Mouse (Mus musculus): ENCODE data around the gene Ubfd1. TPM values are rescaled to one million over a fixed set of nuclear protein-coding genes. Genes with fewer than 3 reads are reported as not detected.

The Ubfd1 gene
- polyA plus RNA-seq (2015; fragmentation: Nextera tagmentation; extraction: Ambion mirVana), result 22.8 and 23.7 TPM in 2 replicates

GRCm38 (mm10) chr7:122066945-122067516 is at the start of gene Ubfd1, which contains the start of gene Ears2:
Gene Ubfd1 (plus strand): TSS chr7:122067175.
Gene Ears2 (minus strand): TSS chr7:122067263.
- Histone ChIP-seq H3K36me3 (ENCODE audit: control insufficient read depth, insufficient read depth, low read length) (peaks cover 8% of the 10 kb centered on the region; the same call in 1 of the 2 replicates), H3K27me3 (ENCODE audit: control insufficient read depth, insufficient read depth, low read length) (no peaks in the 10 kb centered on the region), H3K4me3 (ENCODE audit: low read depth, low read length) (peak within 1 kb of the TSS; percentile 99), H3K9me3 (ENCODE audit: control insufficient read depth, low read length) (no peaks in the 10 kb centered on the region), H3K27ac (replicated peaks) (peak within 1 kb of the TSS; percentile 95), H3K4me1 (replicated peaks; ENCODE audit: control insufficient read depth, insufficient read depth) (no peaks in the 10 kb centered on the region; the same call in 1 of the 2 replicates), H3K9ac (ENCODE audit: low read length) (peak within 1 kb of the TSS; percentile 99), H3K4me2 (replicated peaks; ENCODE audit: low read depth) (peak within 1 kb of the TSS; percentile 86)
- under 1% methylated on average over 60 of the region's 60 CpGs for WGBS
- DNase-seq (ENCODE audit: low spot score) (peak; percentile 95), ATAC-seq (ENCODE audit: low FRiP score, low TSS enrichment) (peak; percentile 98)
- TF ChIP-seq CTCF (IDR thresholded peaks at IDR 0.05; ENCODE audit: low read depth), result peak; percentile 38
- peak; percentile 47 for TF ChIP-seq EP300 (optimal IDR thresholded peaks at IDR 0.05)

GRCm38 (mm10) chr7:122018247-122018646 is 48.7 kb upstream of the Ubfd1 start:
- peak; percentile 45 for DNase-seq (ENCODE audit: low spot score)
- TF ChIP-seq CTCF (IDR thresholded peaks at IDR 0.05; ENCODE audit: low read depth) (no peak), EP300 (optimal IDR thresholded peaks at IDR 0.05) (no peak)
- WGBS, result 63% methylated on average over 3 of the region's 3 CpGs
- H3K9ac ChIP-seq (ENCODE audit: low read length), result no peak overlapping the region
- no peaks in the 10 kb centered on the region for H3K27me3 ChIP-seq (ENCODE audit: control insufficient read depth, insufficient read depth, low read length)
- H3K4me3 ChIP-seq (ENCODE audit: low read depth, low read length), result no peak overlapping the region
- no peak overlapping the region for H3K4me2 ChIP-seq (replicated peaks; ENCODE audit: low read depth)
- H3K9me3 ChIP-seq (ENCODE audit: control insufficient read depth, low read length), result no peaks in the 10 kb centered on the region
- no peak; the same call in 1 of the 2 replicates for ATAC-seq (ENCODE audit: low FRiP score, low TSS enrichment)
- H3K4me1 ChIP-seq (replicated peaks; ENCODE audit: control insufficient read depth, insufficient read depth), result no peaks in the 10 kb centered on the region; the same call in 1 of the 2 replicates
- H3K27ac ChIP-seq (replicated peaks), result no peak overlapping the region
- no peaks in the 10 kb centered on the region for H3K36me3 ChIP-seq (ENCODE audit: control insufficient read depth, insufficient read depth, low read length)

GRCm38 (mm10) chr7:122018978-122019377 is 48.0 kb upstream of the Ubfd1 start:
- 88% methylated on average over 7 of the region's 7 CpGs for WGBS
- Histone ChIP-seq H3K9me3 (ENCODE audit: control insufficient read depth, low read length) (no peaks in the 10 kb centered on the region), H3K27me3 (ENCODE audit: control insufficient read depth, insufficient read depth, low read length) (no peaks in the 10 kb centered on the region), H3K9ac (ENCODE audit: low read length) (no peak overlapping the region), H3K4me1 (replicated peaks; ENCODE audit: control insufficient read depth, insufficient read depth) (no peaks in the 10 kb centered on the region; the same call in 1 of the 2 replicates), H3K27ac (replicated peaks) (no peak overlapping the region), H3K4me2 (replicated peaks; ENCODE audit: low read depth) (no peak overlapping the region), H3K4me3 (ENCODE audit: low read depth, low read length) (no peak overlapping the region), H3K36me3 (ENCODE audit: control insufficient read depth, insufficient read depth, low read length) (no peaks in the 10 kb centered on the region)
- no peak for ATAC-seq (ENCODE audit: low FRiP score, low TSS enrichment)
- no peak for TF ChIP-seq CTCF (IDR thresholded peaks at IDR 0.05; ENCODE audit: low read depth)
- DNase-seq (ENCODE audit: low spot score), result no peak

GRCm38 (mm10) chr7:122020273-122020666 is 46.7 kb upstream of the Ubfd1 start:
- no peaks in the 10 kb centered on the region for H3K9me3 ChIP-seq (ENCODE audit: control insufficient read depth, low read length)
- H3K9ac ChIP-seq (ENCODE audit: low read length), result peak overlapping the region; percentile 78
- no peaks in the 10 kb centered on the region for H3K27me3 ChIP-seq (ENCODE audit: control insufficient read depth, insufficient read depth, low read length)
- peak overlapping the region; percentile 78 for H3K27ac ChIP-seq (replicated peaks)
- under 1% methylated on average over 6 of the region's 6 CpGs for WGBS
- DNase-seq (ENCODE audit: low spot score), result no peak
- H3K4me1 ChIP-seq (replicated peaks; ENCODE audit: control insufficient read depth, insufficient read depth), result no peaks in the 10 kb centered on the region; the same call in 1 of the 2 replicates
- H3K4me3 ChIP-seq (ENCODE audit: low read depth, low read length), result peak overlapping the region; percentile 76
- TF ChIP-seq CTCF (IDR thresholded peaks at IDR 0.05; ENCODE audit: low read depth) (no peak), EP300 (optimal IDR thresholded peaks at IDR 0.05) (no peak)
- H3K4me2 ChIP-seq (replicated peaks; ENCODE audit: low read depth), result peak overlapping the region; percentile 92
- peak; percentile 7 for ATAC-seq (ENCODE audit: low FRiP score, low TSS enrichment)
- H3K36me3 ChIP-seq (ENCODE audit: control insufficient read depth, insufficient read depth, low read length), result no peaks in the 10 kb centered on the region

- Histone ChIP-seq H3K36me3 (ENCODE audit: control insufficient read depth, insufficient read depth, low read length) (no peaks in the 10 kb centered on the region), H3K27ac (replicated peaks) (peak within 1 kb of the TSS; percentile 78), H3K27me3 (ENCODE audit: control insufficient read depth, insufficient read depth, low read length) (no peaks in the 10 kb centered on the region), H3K4me1 (replicated peaks; ENCODE audit: control insufficient read depth, insufficient read depth) (no peaks in the 10 kb centered on the region; the same call in 1 of the 2 replicates), H3K4me3 (ENCODE audit: low read depth, low read length) (peak within 1 kb of the TSS; percentile 76), H3K4me2 (replicated peaks; ENCODE audit: low read depth) (peak within 1 kb of the TSS; percentile 92), H3K9ac (ENCODE audit: low read length) (peak within 1 kb of the TSS; percentile 78), H3K9me3 (ENCODE audit: control insufficient read depth, low read length) (no peaks in the 10 kb centered on the region)
- ATAC-seq (ENCODE audit: low FRiP score, low TSS enrichment) (peak; percentile 85), DNase-seq (ENCODE audit: low spot score) (peak; percentile 90)
- under 1% methylated on average over 50 of the region's 50 CpGs for WGBS
- TF ChIP-seq CTCF (IDR thresholded peaks at IDR 0.05; ENCODE audit: low read depth), result peak; percentile 8; the same call in 1 of the 2 replicates
- TF ChIP-seq EP300 (optimal IDR thresholded peaks at IDR 0.05), result no peak
Measured at GRCm38 (mm10) chr7:122020667-122021354, 46.2 kb upstream of the Ubfd1 start, which contains the start of gene Gga2. Gene Gga2 (minus strand): TSS chr7:122021222.

GRCm38 (mm10) chr7:122022131-122022530 is 44.8 kb upstream of the Ubfd1 start:
- no peak for DNase-seq (ENCODE audit: low spot score)
- H3K4me1 ChIP-seq (replicated peaks; ENCODE audit: control insufficient read depth, insufficient read depth), result no peaks in the 10 kb centered on the region
- H3K27ac ChIP-seq (replicated peaks), result no peak overlapping the region
- no peak overlapping the region for H3K4me3 ChIP-seq (ENCODE audit: low read depth, low read length)
- H3K4me2 ChIP-seq (replicated peaks; ENCODE audit: low read depth), result no peak overlapping the region
- H3K36me3 ChIP-seq (ENCODE audit: control insufficient read depth, insufficient read depth, low read length), result no peaks in the 10 kb centered on the region
- no peaks in the 10 kb centered on the region for H3K9me3 ChIP-seq (ENCODE audit: control insufficient read depth, low read length)
- no peak overlapping the region for H3K9ac ChIP-seq (ENCODE audit: low read length)
- no peak for ATAC-seq (ENCODE audit: low FRiP score, low TSS enrichment)
- TF ChIP-seq EP300 (optimal IDR thresholded peaks at IDR 0.05) (no peak), CTCF (IDR thresholded peaks at IDR 0.05; ENCODE audit: low read depth) (no peak)
- H3K27me3 ChIP-seq (ENCODE audit: control insufficient read depth, insufficient read depth, low read length), result no peaks in the 10 kb centered on the region
- 98% methylated on average over 2 of the region's 2 CpGs for WGBS
